Comparison of ENCODE assay signal across 19 mouse cellular contexts in genomic region chr10:53417015-53417414, GRCm38 (mm10). TPM values are rescaled to one million over a fixed set of nuclear protein-coding genes. Genes with fewer than 3 reads are reported as not detected.
DNase-seq lines count a peak whose midpoint lies in the region; ATAC-seq and TF ChIP-seq lines count a peak whose summit lies in the region.
"Had no signal": no experiment of that assay in that cellular context is flagged by ENCODE, and none has a peak within 500 bp of the region (broad histone marks: within the 10 kb centered on the region; RNA-seq: fewer than 3 reads in every experiment).

No protein-coding gene starts in this region.

- H3K4me3 ChIP-seq in kidney, embryonic 15.5 days (replicated peaks): no peak overlapping the region
- no peak overlapping the region for H3K4me3 ChIP-seq in kidney, adult 2 months (ENCODE audit: insufficient read depth, low read depth, low read length)
- no peak overlapping the region for H3K4me3 ChIP-seq in lung, postnatal 0 days (ENCODE audit: low read depth, low read length)
- H3K4me3 ChIP-seq in limb, embryonic 15.5 days: no peak overlapping the region
- no peak overlapping the region for H3K4me3 ChIP-seq in hindbrain, embryonic 12.5 days
- H3K4me3 ChIP-seq: heart, embryonic 13.5 days; hindbrain, embryonic 15.5 days; intestine, embryonic 15.5 days; liver, embryonic 13.5 days; midbrain, embryonic 13.5 days had no signal

- 55% methylated on average over 2 of the region's 2 CpGs for WGBS in kidney, embryonic 15.5 days
- WGBS in kidney, adult 2 months: 65% methylated on average over 2 of the region's 2 CpGs
- 29% methylated on average over 2 of the region's 2 CpGs for WGBS in lung, postnatal 0 days
- WGBS in limb, embryonic 15.5 days: 41% methylated on average over 2 of the region's 2 CpGs
- 76% methylated on average over 2 of the region's 2 CpGs for WGBS in hindbrain, embryonic 12.5 days

- H3K4me2 ChIP-seq in kidney, embryonic 15.5 days: no peak overlapping the region
- no peak overlapping the region for H3K4me2 ChIP-seq in lung, postnatal 0 days (replicated peaks; ENCODE audit: low read depth, low read length)
- no peak overlapping the region for H3K4me2 ChIP-seq in limb, embryonic 15.5 days
- no peak overlapping the region for H3K4me2 ChIP-seq in hindbrain, embryonic 12.5 days (replicated peaks)
- H3K4me2 ChIP-seq: heart, embryonic 13.5 days; hindbrain, embryonic 15.5 days; intestine, embryonic 15.5 days; liver, embryonic 13.5 days; midbrain, embryonic 13.5 days had no signal

- H3K27ac ChIP-seq in kidney, embryonic 15.5 days: peak overlapping the region; percentile 68
- H3K27ac ChIP-seq in kidney, adult 2 months (ENCODE audit: insufficient read depth, low read depth, low read length): no peak overlapping the region
- no peak overlapping the region for H3K27ac ChIP-seq in lung, postnatal 0 days (ENCODE audit: low read length)
- H3K27ac ChIP-seq in limb, embryonic 15.5 days: 0 out of 2 replicates have a peak overlapping the region, but pooled peaks have one; percentile 67
- H3K27ac ChIP-seq in hindbrain, embryonic 12.5 days: no peak overlapping the region
- H3K27ac ChIP-seq: heart, embryonic 13.5 days; hindbrain, embryonic 15.5 days; intestine, embryonic 15.5 days; liver, embryonic 13.5 days; macrophage; midbrain, embryonic 13.5 days had no signal

- ATAC-seq in kidney, embryonic 15.5 days (replicated peaks; ENCODE audit: low FRiP score): no peak
- no peak for ATAC-seq in lung, postnatal 0 days
- peak; percentile 45 for ATAC-seq in common myeloid progenitor, adult 5-6 weeks (replicated peaks; ENCODE audit: low read depth, poor library complexity, severe bottlenecking)
- ATAC-seq in limb, embryonic 15.5 days (ENCODE audit: insufficient number of reproducible peaks, low FRiP score, low TSS enrichment, low read depth): no peak
- no peak for ATAC-seq in hindbrain, embryonic 12.5 days (ENCODE audit: low FRiP score)
- ATAC-seq: intestine, embryonic 15.5 days; midbrain, embryonic 13.5 days had no signal

- TF ChIP-seq EP300 in lung, postnatal 0 days (IDR thresholded peaks at IDR 0.05): peak; percentile 17; the same call in 1 of the 2 replicates

- DNase-seq in kidney, adult 2 months: no peak
- no peak for DNase-seq in lung, postnatal 0 days (ENCODE audit: low spot score)
- DNase-seq in lung, postnatal 14 days: no peak
- DNase-seq: adrenal gland, postnatal 14 days; cerebellum, adult 8-10 months; cerebellum, postnatal 36 days; heart, postnatal 14 days; liver, embryonic 13.5 days; lung, adult 2 months; right cerebral cortex, postnatal 14 days had no signal

- TF ChIP-seq POLR2A in kidney, adult 2 months (IDR thresholded peaks at IDR 0.05; ENCODE audit: low read depth, low read length): no peak

- H3K27me3 ChIP-seq in kidney, embryonic 15.5 days: no peaks in the 10 kb centered on the region
- no peaks in the 10 kb centered on the region for H3K27me3 ChIP-seq in kidney, adult 2 months (replicated peaks; ENCODE audit: control insufficient read depth, insufficient read depth, low read length)
- H3K27me3 ChIP-seq in lung, postnatal 0 days (replicated peaks; ENCODE audit: insufficient read depth, low read length): no peaks in the 10 kb centered on the region
- no peaks in the 10 kb centered on the region for H3K27me3 ChIP-seq in limb, embryonic 15.5 days
- no peaks in the 10 kb centered on the region for H3K27me3 ChIP-seq in hindbrain, embryonic 12.5 days
- H3K27me3 ChIP-seq: heart, embryonic 13.5 days; hindbrain, embryonic 15.5 days; intestine, embryonic 15.5 days; liver, embryonic 13.5 days; midbrain, embryonic 13.5 days had no signal

- TF ChIP-seq CTCF in kidney, adult 2 months (conservative IDR thresholded peaks at IDR 0.05; ENCODE audit: insufficient read depth, insufficient read length, low read depth, low read length): no peak
- TF ChIP-seq CTCF in lung, postnatal 0 days (IDR thresholded peaks at IDR 0.05): no peak

- peaks cover 22% of the 10 kb centered on the region for H3K4me1 ChIP-seq in kidney, embryonic 15.5 days
- peaks cover 5% of the 10 kb centered on the region; the same call in 1 of the 2 replicates for H3K4me1 ChIP-seq in kidney, adult 2 months (ENCODE audit: control insufficient read depth, insufficient read depth, low read length)
- peaks cover 8% of the 10 kb centered on the region; the same call in 1 of the 2 replicates for H3K4me1 ChIP-seq in lung, postnatal 0 days (ENCODE audit: insufficient read depth, low read depth, low read length)
- peaks cover 25% of the 10 kb centered on the region for H3K4me1 ChIP-seq in limb, embryonic 15.5 days
- no peaks in the 10 kb centered on the region for H3K4me1 ChIP-seq in hindbrain, embryonic 12.5 days

- no peaks in the 10 kb centered on the region for H3K9me3 ChIP-seq in kidney, embryonic 15.5 days (replicated peaks)
- no peaks in the 10 kb centered on the region for H3K9me3 ChIP-seq in lung, postnatal 0 days (ENCODE audit: low read length)
- no peaks in the 10 kb centered on the region for H3K9me3 ChIP-seq in limb, embryonic 15.5 days
- no peaks in the 10 kb centered on the region for H3K9me3 ChIP-seq in hindbrain, embryonic 12.5 days (replicated peaks)
- H3K9me3 ChIP-seq: heart, embryonic 13.5 days; hindbrain, embryonic 15.5 days; intestine, embryonic 15.5 days; liver, embryonic 13.5 days; midbrain, embryonic 13.5 days had no signal

- no peak overlapping the region for H3K9ac ChIP-seq in kidney, embryonic 15.5 days
- H3K9ac ChIP-seq in lung, postnatal 0 days (replicated peaks; ENCODE audit: low read depth): no peak overlapping the region
- no peak overlapping the region for H3K9ac ChIP-seq in limb, embryonic 15.5 days
- H3K9ac ChIP-seq in hindbrain, embryonic 12.5 days: no peak overlapping the region
- H3K9ac ChIP-seq: heart, embryonic 13.5 days; hindbrain, embryonic 15.5 days; intestine, embryonic 15.5 days; liver, embryonic 13.5 days; midbrain, embryonic 13.5 days had no signal

- H3K36me3 ChIP-seq in kidney, embryonic 15.5 days: no peaks in the 10 kb centered on the region
- no peaks in the 10 kb centered on the region for H3K36me3 ChIP-seq in kidney, adult 2 months (ENCODE audit: control insufficient read depth, insufficient read depth, low read length)
- H3K36me3 ChIP-seq in lung, postnatal 0 days (ENCODE audit: insufficient read depth, low read length): no peaks in the 10 kb centered on the region
- H3K36me3 ChIP-seq in limb, embryonic 15.5 days: no peaks in the 10 kb centered on the region
- H3K36me3 ChIP-seq in hindbrain, embryonic 12.5 days: no peaks in the 10 kb centered on the region
- H3K36me3 ChIP-seq: heart, embryonic 13.5 days; hindbrain, embryonic 15.5 days; intestine, embryonic 15.5 days; liver, embryonic 13.5 days; midbrain, embryonic 13.5 days had no signal

RNA-seq across cellular contexts. Expression of gene Cep85l, which starts 37.3 kb away (rescaled TPM):
- 3.4 and 3.9 TPM in 2 replicates for polyA plus RNA-seq in kidney, embryonic 15.5 days (2015; fragmentation: Nextera tagmentation; extraction: Ambion mirVana)
- polyA plus RNA-seq in kidney, adult 2 months (2012; rRNA removed): 1.7 and 2.3 TPM in 2 replicates
- polyA plus RNA-seq in lung, postnatal 0 days (2015; fragmentation: Nextera tagmentation; extraction: Ambion mirVana): 10.8 and 11.0 TPM in 2 replicates
- total RNA-seq in common myeloid progenitor, adult 5-6 weeks (2017): 24.1 and 30.8 TPM in 2 replicates
- 5.9 and 6.8 TPM in 2 replicates for polyA plus RNA-seq in limb, embryonic 15.5 days (2015; fragmentation: Nextera tagmentation; extraction: Ambion mirVana)
- 9.4 and 10.9 TPM in 2 replicates for polyA plus RNA-seq in hindbrain, embryonic 12.5 days (2016; fragmentation: Nextera tagmentation; extraction: Ambion mirVana)

Comparison
In these comparisons a context has a peak if more than half of its experiments do, and no peak if none do; other contexts are left out.
1. H3K27ac ChIP-seq: peak in kidney, embryonic 15.5 days (single experiment) and limb, embryonic 15.5 days (single experiment); none in kidney, adult 2 months (single experiment), lung, postnatal 0 days (single experiment) and hindbrain, embryonic 12.5 days (single experiment).